Mouse (Mus musculus) spleen, postnatal 4 days (tissue): ENCODE results near the gene Wbp2.
"Not testable (repeated sequence)": the region's sequence is repeated elsewhere in the genome, so short reads cannot be mapped to it uniquely, and the experiment has no call there.

ENCODE experiments used
- DNase-seq, 2 experiments: peaks; one replicate each; pipeline ENCODE4 v3.0.0; 2022; ENCODE audit warnings: low spot score in 2 of 2

The Wbp2 gene

GRCm38 (mm10) chr11:116109441-116110081 lies 22.8 kb upstream of the Wbp2 start:
- peak in 1 of 2 experiments; percentile 73 for DNase-seq

- no peak for DNase-seq
These were observed 21.8 kb upstream of the Wbp2 start for GRCm38 (mm10) chr11:116108464-116109137.

GRCm38 (mm10) chr11:116107777-116108285 lies 21.0 kb upstream of the Wbp2 start:
- DNase-seq = no peak

GRCm38 (mm10) chr11:116106963-116107776 lies 20.4 kb upstream of the Wbp2 start:
- DNase-seq = no peak

GRCm38 (mm10) chr11:116106154-116106962 lies 19.6 kb upstream of the Wbp2 start:
- DNase-seq = no peak

GRCm38 (mm10) chr11:116105065-116105464 lies 18.3 kb upstream of the Wbp2 start:
- DNase-seq = no peak

GRCm38 (mm10) chr11:116104006-116104646 lies 17.3 kb upstream of the Wbp2 start:
- DNase-seq = no peak

- no peak for DNase-seq
These were observed 16.8 kb upstream of the Wbp2 start for GRCm38 (mm10) chr11:116103572-116103971.

GRCm38 (mm10) chr11:116102472-116102871 lies 15.7 kb upstream of the Wbp2 start:
- DNase-seq = no peak

- no peak for DNase-seq
These were observed 15.2 kb upstream of the Wbp2 start for GRCm38 (mm10) chr11:116101931-116102381.

GRCm38 (mm10) chr11:116100839-116101238 lies 14.0 kb upstream of the Wbp2 start:
- no peak for DNase-seq

- no peak for DNase-seq
These were observed 13.6 kb upstream of the Wbp2 start for GRCm38 (mm10) chr11:116100385-116100784.

GRCm38 (mm10) chr11:116099462-116099861 lies 12.7 kb upstream of the Wbp2 start:
- no peak for DNase-seq

- DNase-seq = no peak
These were observed 12.1 kb upstream of the Wbp2 start for GRCm38 (mm10) chr11:116098711-116099460.

GRCm38 (mm10) chr11:116096213-116097108 lies 9.7 kb upstream of the Wbp2 start:
- peak in 1 of 2 experiments; percentile 84 for DNase-seq

GRCm38 (mm10) chr11:116095573-116095972 lies 8.8 kb upstream of the Wbp2 start:
- DNase-seq = no peak

GRCm38 (mm10) chr11:116093771-116094565 lies 7.2 kb upstream of the Wbp2 start:
- DNase-seq = peak in 1 of 2 experiments; percentile 60

- DNase-seq = not testable (repeated sequence)
These were observed 6.2 kb upstream of the Wbp2 start for GRCm38 (mm10) chr11:116092959-116093358.
